Mouse (Mus musculus) stomach, postnatal 0 days (tissue): ENCODE data around the gene Gas7. TPM values are rescaled to one million over a fixed set of nuclear protein-coding genes. Genes with fewer than 3 reads are reported as not detected.

Experiments
- ATAC-seq: fragments of 200-750 bp; cut with Nextera tagmentation; 2 replicates; pipeline ENCODE4 v1.8.0; 2017; ENCODE audit not compliant: low FRiP score, low TSS enrichment
- DNase-seq: peaks from one replicate; pipeline ENCODE4 v3.0.0-alpha.2; 2016; ENCODE audit warnings: low spot score
- H3K27ac ChIP-seq: fragments of 300-500 bp; sonication (generic); replicated peaks from 2 replicates; pipeline ENCODE4 v1.5.1; 2014; ENCODE audit warnings: mild to moderate bottlenecking, control low read depth
- H3K27me3 ChIP-seq: fragments of 300-500 bp; sonication (generic); 2 replicates; pipeline ENCODE4 v1.6.1; 2014; ENCODE audit warnings: low read length; ENCODE audit not compliant: control insufficient read depth, insufficient read depth
- H3K36me3 ChIP-seq: fragments of 300-500 bp; sonication (generic); 2 replicates; pipeline ENCODE4 v1.6.1; 2014; ENCODE audit warnings: low read length, mixed read lengths; ENCODE audit not compliant: control insufficient read depth, insufficient read depth
- H3K4me1 ChIP-seq: fragments of 300-500 bp; sonication (generic); replicated peaks from 2 replicates; pipeline ENCODE4 v1.6.1; 2014; ENCODE audit warnings: antibody characterized with exemption; ENCODE audit not compliant: control insufficient read depth, insufficient read depth
- H3K4me2 ChIP-seq: fragments of 300-500 bp; sonication (generic); replicated peaks from 2 replicates; pipeline ENCODE4 v1.6.1; 2014; ENCODE audit warnings: low read depth, mild to moderate bottlenecking, control low read depth, moderate library complexity
- H3K4me3 ChIP-seq: fragments of 300-500 bp; sonication (generic); 2 replicates; pipeline ENCODE4 v1.5.1; 2014; ENCODE audit warnings: low read depth, low read length, control low read depth
- H3K9ac ChIP-seq: fragments of 300-500 bp; sonication (generic); 2 replicates; pipeline ENCODE4 v1.6.1; 2014; ENCODE audit warnings: mild to moderate bottlenecking, low read length, control low read depth, mixed read lengths
- H3K9me3 ChIP-seq: fragments of 300-500 bp; sonication (generic); 2 replicates; pipeline ENCODE4 v1.6.1; 2016; ENCODE audit warnings: low read length; ENCODE audit not compliant: control insufficient read depth
- CTCF ChIP-seq: IDR thresholded peaks from 2 replicates; pipeline ENCODE4 v1.5.1; 2016; ENCODE audit warnings: antibody characterized with exemption, low read depth, mild to moderate bottlenecking, moderate library complexity
- EP300 ChIP-seq: optimal IDR thresholded peaks from 2 replicates; pipeline ENCODE3; 2016; ENCODE audit warnings: antibody characterized with exemption
- WGBS: fragments of 180-500 bp; shearing (Covaris S2); extraction: QIAGEN DNeasy Blood & Tissue Kit; methylation state at CpG from one replicate; pipeline ENCODE4 v1.1.7; 2014; 5-methylcytosine and 5-hydroxymethylcytosine counted together
- polyA plus RNA-seq: library from polyadenylated mRNA; unstranded; fragments of >200 nt; fragmentation: Nextera tagmentation; extraction: Ambion mirVana; gene quantifications from 2 replicates; pipeline ENCODE4 v1.2.1, GENCODE M21; 2015

The Gas7 gene
- polyA plus RNA-seq, 1 experiment from 2014 or later = 18.3 TPM

DNA sequence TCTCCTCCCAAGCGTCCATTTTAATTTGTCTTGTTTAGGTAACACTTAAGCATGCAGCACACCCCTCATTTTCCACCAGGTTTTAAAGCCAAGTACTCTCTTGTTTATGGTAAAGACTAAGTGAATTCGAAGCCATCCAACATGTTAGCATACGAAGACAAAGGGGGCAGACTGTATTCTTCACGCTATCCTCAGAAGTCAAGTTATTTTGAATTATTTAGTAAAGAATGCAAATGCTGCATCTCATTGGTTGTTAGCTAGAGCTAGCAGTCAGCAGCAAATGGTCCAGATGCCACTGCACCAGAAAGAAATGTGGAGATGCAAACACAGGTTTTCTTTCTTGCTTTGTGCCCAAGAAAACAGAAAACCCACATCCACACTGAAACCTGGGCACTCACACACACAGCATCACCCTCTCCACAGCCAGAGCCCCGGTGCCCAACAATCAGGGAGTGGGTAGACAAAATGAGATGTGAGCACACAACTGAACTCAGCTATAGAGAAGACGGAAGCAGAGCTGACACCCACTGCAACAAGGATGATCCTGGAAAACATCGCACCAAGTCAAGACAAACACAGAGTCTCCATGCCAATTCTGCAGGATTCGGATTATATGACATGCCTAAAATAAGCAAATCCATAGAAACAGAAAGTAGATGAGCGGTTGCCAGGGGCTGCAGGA, 157.1 kb downstream of the Gas7 start:
- Histone ChIP-seq H3K36me3 (no peaks in the 10 kb centered on the region), H3K4me2 (no peak overlapping the region), H3K4me3 (no peak overlapping the region), H3K9ac (no peak overlapping the region), H3K27ac (no peak overlapping the region), H3K4me1 (no peaks in the 10 kb centered on the region), H3K27me3 (no peaks in the 10 kb centered on the region), H3K9me3 (no peaks in the 10 kb centered on the region)
- WGBS = 69% methylated on average over 9 of the region's 9 CpGs
- DNase-seq = no peak
- TF ChIP-seq EP300 (no peak), CTCF (no peak)
- ATAC-seq = no peak

DNA sequence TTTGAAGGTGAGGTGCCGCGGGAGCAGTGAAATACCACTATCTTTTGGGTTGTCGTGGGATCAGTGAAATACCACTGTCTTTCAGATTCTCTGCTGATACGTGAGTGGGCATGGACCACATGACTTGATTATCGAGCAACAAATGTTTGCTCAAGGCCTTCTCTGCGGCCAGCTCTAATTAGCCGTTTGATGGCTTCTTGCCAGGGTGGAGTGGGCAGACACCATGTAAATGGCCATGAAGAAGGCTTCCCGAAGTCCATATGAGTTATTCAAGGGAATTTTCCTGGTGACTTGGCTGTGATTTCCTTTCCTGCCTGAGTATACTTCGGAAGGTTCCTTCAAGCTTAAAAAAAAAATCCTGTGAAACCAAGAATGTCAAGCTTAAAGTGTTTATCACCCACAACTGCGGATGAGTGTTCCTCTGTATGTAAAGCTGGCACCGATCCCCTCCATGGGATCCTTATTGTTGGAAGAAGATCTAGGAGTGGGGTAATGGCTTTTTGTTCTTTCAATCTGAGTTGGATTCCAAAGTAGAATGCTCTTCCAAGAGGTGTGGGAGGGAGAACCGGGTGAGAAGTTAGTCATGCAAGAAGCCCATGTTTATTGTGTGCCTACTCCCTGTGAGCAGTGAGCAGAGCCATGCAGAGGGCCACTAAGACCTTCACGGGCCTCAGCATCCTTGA, 161.5 kb downstream of the Gas7 start:
- no peak for DNase-seq
- no peak overlapping the region for H3K4me3 ChIP-seq
- H3K4me2 ChIP-seq = no peak overlapping the region
- no peak overlapping the region for H3K9ac ChIP-seq
- H3K4me1 ChIP-seq = no peaks in the 10 kb centered on the region
- no peaks in the 10 kb centered on the region for H3K27me3 ChIP-seq
- no peak for TF ChIP-seq CTCF
- 75% methylated on average over 13 of the region's 13 CpGs for WGBS
- H3K9me3 ChIP-seq = no peaks in the 10 kb centered on the region
- ATAC-seq = no peak
- H3K27ac ChIP-seq = no peak overlapping the region
- H3K36me3 ChIP-seq = no peaks in the 10 kb centered on the region

DNA sequence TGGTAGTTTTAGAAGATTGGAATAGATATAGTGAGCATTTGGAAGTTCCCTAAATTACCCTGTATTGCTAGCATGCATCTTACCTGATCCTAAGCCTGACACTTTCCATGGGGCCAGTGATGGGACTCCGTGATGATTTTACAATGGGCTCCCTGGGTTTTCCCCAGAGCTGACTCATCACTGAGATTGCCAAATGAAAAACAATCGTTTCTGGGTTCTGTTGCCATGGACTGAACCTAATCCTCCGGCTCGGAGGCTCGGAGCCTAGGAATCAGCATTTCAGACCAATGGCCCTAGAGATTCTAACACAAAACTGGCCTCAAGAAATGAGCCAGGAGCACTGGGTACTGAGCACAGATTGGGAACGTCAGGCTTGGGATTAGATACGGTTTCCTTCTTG, 167.1 kb downstream of the Gas7 start:
- DNase-seq (no peak), ATAC-seq (no peak)
- Histone ChIP-seq H3K27me3 (no peaks in the 10 kb centered on the region), H3K27ac (no peak overlapping the region), H3K4me1 (no peaks in the 10 kb centered on the region), H3K36me3 (no peaks in the 10 kb centered on the region), H3K4me2 (no peak overlapping the region), H3K4me3 (no peak overlapping the region), H3K9me3 (no peaks in the 10 kb centered on the region), H3K9ac (no peak overlapping the region)
- 61% methylated on average over 7 of the region's 7 CpGs for WGBS
- TF ChIP-seq EP300 (no peak), CTCF (no peak)

GRCm38 (mm10) chr11:67627179-67627578, 171.9 kb downstream of the Gas7 start:
- WGBS = 67% methylated on average over 7 of the region's 7 CpGs
- TF ChIP-seq CTCF = no peak
- no peak for TF ChIP-seq EP300
- H3K4me2 ChIP-seq = no peak overlapping the region
- ATAC-seq = no peak
- no peaks in the 10 kb centered on the region for H3K4me1 ChIP-seq
- no peak overlapping the region for H3K4me3 ChIP-seq
- no peak overlapping the region for H3K9ac ChIP-seq
- no peak for DNase-seq
- H3K9me3 ChIP-seq = no peaks in the 10 kb centered on the region
- no peaks in the 10 kb centered on the region for H3K36me3 ChIP-seq
- no peaks in the 10 kb centered on the region for H3K27me3 ChIP-seq
- H3K27ac ChIP-seq = no peak overlapping the region

DNA sequence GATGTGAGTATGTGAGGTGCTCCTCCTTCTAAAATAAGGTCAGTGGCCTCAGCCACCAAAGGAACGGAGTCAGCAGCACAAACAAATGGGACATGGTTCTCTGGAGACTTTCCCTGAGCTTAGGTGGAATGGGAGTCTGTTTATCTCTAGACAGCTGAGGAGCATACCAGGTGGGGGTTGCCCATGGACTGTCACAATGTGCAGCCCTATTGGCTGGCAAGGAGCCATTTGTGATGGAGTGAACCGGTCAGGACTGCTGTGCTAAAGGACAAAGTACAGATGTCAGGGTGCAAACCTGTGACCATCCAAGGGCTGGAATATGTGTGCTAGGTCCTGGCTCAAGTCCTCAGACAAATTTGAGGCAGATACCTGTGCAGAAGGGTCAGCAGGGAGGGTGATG, 173.3 kb downstream of the Gas7 start:
- H3K4me3 ChIP-seq = no peak overlapping the region
- WGBS = 40% methylated on average over 2 of the region's 2 CpGs
- H3K27ac ChIP-seq = no peak overlapping the region
- no peak for DNase-seq
- no peaks in the 10 kb centered on the region for H3K36me3 ChIP-seq
- H3K9ac ChIP-seq = no peak overlapping the region
- H3K4me2 ChIP-seq = no peak overlapping the region
- no peak for TF ChIP-seq EP300
- no peak for TF ChIP-seq CTCF
- ATAC-seq = no peak
- no peaks in the 10 kb centered on the region for H3K9me3 ChIP-seq
- no peaks in the 10 kb centered on the region for H3K4me1 ChIP-seq
- H3K27me3 ChIP-seq = no peaks in the 10 kb centered on the region

DNA sequence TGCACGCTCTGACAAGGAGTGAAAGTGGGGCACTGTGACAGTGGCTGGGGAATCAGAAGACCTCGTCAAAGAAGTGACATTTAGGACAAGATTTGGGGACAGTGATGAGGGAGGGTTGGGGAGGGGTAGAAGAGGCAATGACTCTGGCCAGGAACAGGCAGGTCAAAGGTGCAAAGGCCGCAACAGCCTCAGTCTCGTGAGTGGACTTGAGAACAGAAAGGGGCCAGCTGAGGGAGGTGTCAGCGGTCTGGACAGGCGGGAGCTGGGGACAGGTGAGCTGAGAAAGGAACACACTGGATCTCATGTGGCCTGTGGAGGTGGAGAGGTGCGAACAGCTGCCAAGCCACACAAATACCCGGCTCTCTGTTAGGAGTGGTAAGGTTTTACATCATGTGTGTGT, 177.7 kb downstream of the Gas7 start:
- no peak for DNase-seq
- H3K9ac ChIP-seq = no peak overlapping the region
- H3K4me3 ChIP-seq = no peak overlapping the region
- H3K36me3 ChIP-seq = no peaks in the 10 kb centered on the region
- no peaks in the 10 kb centered on the region for H3K4me1 ChIP-seq
- no peak for TF ChIP-seq EP300
- no peak for TF ChIP-seq CTCF
- no peak for ATAC-seq
- 82% methylated on average over 8 of the region's 8 CpGs for whole genome bisulfite sequencing
- no peak overlapping the region for H3K4me2 ChIP-seq
- H3K27ac ChIP-seq = no peak overlapping the region
- no peaks in the 10 kb centered on the region for H3K27me3 ChIP-seq
- H3K9me3 ChIP-seq = no peaks in the 10 kb centered on the region
